Mouse (Mus musculus): ENCODE measurements around the gene Aatf.

Aatf gene

GRCm38 (mm10) chr11:84522577-84523320 lies 9.4 kb upstream of the Aatf start:
- peak; percentile 57 to 63 for DNase-seq (ENCODE audit: low read depth in 1 of 2, low spot score in 2 of 2)

- DNase-seq (ENCODE audit: low read depth in 1 of 2, low spot score in 2 of 2): no peak
Measured at GRCm38 (mm10) chr11:84521751-84522299, 8.5 kb upstream of the Aatf start.

GRCm38 (mm10) chr11:84521071-84521390 lies 7.7 kb upstream of the Aatf start:
- no peak for DNase-seq (ENCODE audit: low read depth in 1 of 2, low spot score in 2 of 2)

- no peak for DNase-seq (ENCODE audit: low read depth in 1 of 2, low spot score in 2 of 2)
Measured at GRCm38 (mm10) chr11:84520269-84521070, 7.1 kb upstream of the Aatf start.

- DNase-seq (ENCODE audit: low read depth in 1 of 2, low spot score in 2 of 2): no peak
Measured at GRCm38 (mm10) chr11:84519576-84520268, 6.4 kb upstream of the Aatf start.

- no peak for DNase-seq (ENCODE audit: low read depth in 1 of 2, low spot score in 2 of 2)
Measured at GRCm38 (mm10) chr11:84519036-84519435, 5.7 kb upstream of the Aatf start.

GRCm38 (mm10) chr11:84518261-84518660 lies 4.9 kb upstream of the Aatf start:
- DNase-seq (ENCODE audit: low read depth in 1 of 2, low spot score in 2 of 2): no peak

- no peak for DNase-seq (ENCODE audit: low read depth in 1 of 2, low spot score in 2 of 2)
Measured at GRCm38 (mm10) chr11:84517431-84517830, 4.1 kb upstream of the Aatf start.

GRCm38 (mm10) chr11:84516501-84517240 lies 3.3 kb upstream of the Aatf start:
- no peak for DNase-seq (ENCODE audit: low read depth in 1 of 2, low spot score in 2 of 2)

- no peak for DNase-seq (ENCODE audit: low read depth in 1 of 2, low spot score in 2 of 2)
Measured at GRCm38 (mm10) chr11:84512031-84512430, 1.3 kb downstream of the Aatf start.

- no peak for DNase-seq (ENCODE audit: low read depth in 1 of 2, low spot score in 2 of 2)
Measured at GRCm38 (mm10) chr11:84504296-84504695, 9.0 kb downstream of the Aatf start.

- no peak for DNase-seq (ENCODE audit: low read depth in 1 of 2, low spot score in 2 of 2)
Measured at GRCm38 (mm10) chr11:84497944-84498343, 15.4 kb downstream of the Aatf start.

GRCm38 (mm10) chr11:84496901-84497300 lies 16.4 kb downstream of the Aatf start:
- DNase-seq (ENCODE audit: low read depth in 1 of 2, low spot score in 2 of 2): no peak

- DNase-seq (ENCODE audit: low read depth in 1 of 2, low spot score in 2 of 2): no peak
Measured at GRCm38 (mm10) chr11:84495774-84496173, 17.5 kb downstream of the Aatf start.

GRCm38 (mm10) chr11:84481661-84482060 lies 31.7 kb downstream of the Aatf start:
- no peak for DNase-seq (ENCODE audit: low read depth in 1 of 2, low spot score in 2 of 2)

GRCm38 (mm10) chr11:84480451-84480850 lies 32.9 kb downstream of the Aatf start:
- DNase-seq (ENCODE audit: low read depth in 1 of 2, low spot score in 2 of 2): no peak

- DNase-seq (ENCODE audit: low read depth in 1 of 2, low spot score in 2 of 2): no peak
Measured at GRCm38 (mm10) chr11:84476641-84477040, 36.7 kb downstream of the Aatf start.

- DNase-seq (ENCODE audit: low read depth in 1 of 2, low spot score in 2 of 2): no peak
Measured at GRCm38 (mm10) chr11:84475991-84476390, 37.3 kb downstream of the Aatf start.

- no peak for DNase-seq (ENCODE audit: low read depth in 1 of 2, low spot score in 2 of 2)
Measured at GRCm38 (mm10) chr11:84473093-84473667, 40.1 kb downstream of the Aatf start.

GRCm38 (mm10) chr11:84464571-84464970 lies 48.8 kb downstream of the Aatf start:
- DNase-seq (ENCODE audit: low read depth in 1 of 2, low spot score in 2 of 2): no peak

- no peak for DNase-seq (ENCODE audit: low read depth in 1 of 2, low spot score in 2 of 2)
Measured at GRCm38 (mm10) chr11:84453901-84454300, 59.4 kb downstream of the Aatf start.

Measured in monocyte, adult 2 months (primary cell).